Mouse (Mus musculus) thymus, adult 2 months (tissue): ENCODE data around the gene Ric8a. TPM values are rescaled to one million over a fixed set of nuclear protein-coding genes. Genes with fewer than 3 reads are reported as not detected.

Experiments
- DNase-seq: peaks from one replicate; pipeline ENCODE4 v3.0.0; 2021
- H3K27ac ChIP-seq: fragments of 200-500 bp; 2 replicates; pipeline ENCODE4 v1.5.1; 2012; ENCODE audit warnings: low read length, control low read depth; ENCODE audit not compliant: control insufficient read depth, insufficient read depth
- H3K27me3 ChIP-seq: fragments of 200-500 bp; 2 replicates; pipeline ENCODE4 v1.6.1; 2012; ENCODE audit warnings: mild to moderate bottlenecking, low read length, moderate library complexity, mixed read lengths; ENCODE audit not compliant: control insufficient read depth, insufficient read depth
- H3K36me3 ChIP-seq: fragments of 200-500 bp; 2 replicates; pipeline ENCODE4 v1.6.1; 2012; ENCODE audit warnings: mild to moderate bottlenecking, low read length, moderate library complexity; ENCODE audit not compliant: control insufficient read depth, insufficient read depth
- H3K4me1 ChIP-seq: fragments of 200-500 bp; replicated peaks from 2 replicates; pipeline ENCODE4 v1.6.1; 2012; ENCODE audit warnings: low read length; ENCODE audit not compliant: control insufficient read depth, insufficient read depth
- H3K4me3 ChIP-seq: fragments of 200-500 bp; 2 replicates; pipeline ENCODE4 v1.5.1; 2012; ENCODE audit warnings: mild to moderate bottlenecking, low read length, control low read depth, moderate library complexity; ENCODE audit not compliant: control insufficient read depth, insufficient read depth
- CTCF ChIP-seq: fragments of 200-500 bp; IDR thresholded peaks from 2 replicates; pipeline ENCODE4 v1.5.1; 2012; ENCODE audit warnings: mild to moderate bottlenecking, control low read depth, low read length, moderate library complexity, borderline replicate concordance; ENCODE audit not compliant: control insufficient read depth, poor library complexity, insufficient read depth; ENCODE audit errors: extremely low read depth
- POLR2A ChIP-seq: fragments of 200-500 bp; IDR thresholded peaks from 2 replicates; pipeline ENCODE4 v1.6.1; 2012; ENCODE audit warnings: mild to moderate bottlenecking, low read length, control low read depth, moderate library complexity; ENCODE audit not compliant: control insufficient read depth, poor library complexity, insufficient read depth; ENCODE audit errors: extremely low read depth
- WGBS: fragments of 180-500 bp; shearing (Covaris S2); methylation state at CpG from one replicate; pipeline ENCODE4 v1.1.7; 2018; 5-methylcytosine and 5-hydroxymethylcytosine counted together
- polyA plus RNA-seq: library from polyadenylated mRNA; depleted of rRNA; stranded (reverse); fragments of >200 nt; gene quantifications from 2 replicates; pipeline ENCODE4 v1.2.3, GENCODE M21; 2012

Ric8a gene
- polyA plus RNA-seq, 1 experiment: 181 TPM

GRCm38 (mm10) chr7:140860728-140861127 lies 4.0 kb downstream of the Ric8a start:
- H3K27me3 ChIP-seq: no peaks in the 10 kb centered on the region
- H3K36me3 ChIP-seq: peaks cover 39% of the 10 kb centered on the region
- TF ChIP-seq CTCF (no peak), POLR2A (no peak)
- DNase-seq: no peak
- no peak overlapping the region for H3K4me3 ChIP-seq
- WGBS: 98% methylated on average over 5 of the region's 5 CpGs
- H3K4me1 ChIP-seq: peaks cover 19% of the 10 kb centered on the region
- H3K27ac ChIP-seq: no peak overlapping the region

GRCm38 (mm10) chr7:140864761-140865160 lies 8.0 kb downstream of the Ric8a start:
- DNase-seq: no peak
- Histone ChIP-seq H3K27me3 (no peaks in the 10 kb centered on the region), H3K36me3 (peaks cover 39% of the 10 kb centered on the region), H3K4me3 (no peak overlapping the region), H3K27ac (no peak overlapping the region), H3K4me1 (no peaks in the 10 kb centered on the region)
- no peak for TF ChIP-seq POLR2A
- 96% methylated on average over 12 of the region's 12 CpGs for WGBS

- no peak for DNase-seq
- peaks cover 7% of the 10 kb centered on the region for H3K4me1 ChIP-seq
- TF ChIP-seq POLR2A (no peak), CTCF (no peak)
- whole genome bisulfite sequencing: 6% methylated on average over 4 of the region's 4 CpGs
- H3K4me3 ChIP-seq: no peak overlapping the region
- H3K27ac ChIP-seq: no peak overlapping the region
- no peaks in the 10 kb centered on the region for H3K27me3 ChIP-seq
- H3K36me3 ChIP-seq: no peaks in the 10 kb centered on the region
Measured at GRCm38 (mm10) chr7:140874224-140874623, 17.5 kb downstream of the Ric8a start.

- no peak for DNase-seq
- Histone ChIP-seq H3K27ac (no peak overlapping the region), H3K36me3 (no peaks in the 10 kb centered on the region), H3K4me1 (peaks cover 13% of the 10 kb centered on the region), H3K27me3 (no peaks in the 10 kb centered on the region), H3K4me3 (no peak overlapping the region)
- 55% methylated on average over 6 of the region's 6 CpGs for WGBS
- TF ChIP-seq CTCF (no peak), POLR2A (no peak)
Measured at GRCm38 (mm10) chr7:140877364-140877763, 20.6 kb downstream of the Ric8a start.

GRCm38 (mm10) chr7:140879355-140879754 lies 22.6 kb downstream of the Ric8a start:
- no peak for TF ChIP-seq CTCF
- no peak overlapping the region for H3K4me3 ChIP-seq
- peak overlapping the region; percentile 62; the same call in 1 of the 2 replicates for H3K27ac ChIP-seq
- no peaks in the 10 kb centered on the region for H3K27me3 ChIP-seq
- no peak for DNase-seq
- H3K36me3 ChIP-seq: no peaks in the 10 kb centered on the region
- WGBS: 13% methylated on average over 7 of the region's 7 CpGs
- H3K4me1 ChIP-seq: peaks cover 17% of the 10 kb centered on the region

- Histone ChIP-seq H3K4me1 (peaks cover 17% of the 10 kb centered on the region), H3K36me3 (no peaks in the 10 kb centered on the region), H3K27ac (no peak overlapping the region)
Measured at GRCm38 (mm10) chr7:140880419-140880818, 23.7 kb downstream of the Ric8a start.

GRCm38 (mm10) chr7:140880865-140881515 lies 24.2 kb downstream of the Ric8a start:
- TF ChIP-seq POLR2A (no peak), CTCF (no peak)
- Histone ChIP-seq H3K27me3 (no peaks in the 10 kb centered on the region), H3K27ac (no peak overlapping the region), H3K4me3 (no peak overlapping the region), H3K4me1 (peaks cover 17% of the 10 kb centered on the region), H3K36me3 (peaks cover under 1% of the 10 kb centered on the region; the same call in 1 of the 2 replicates)
- WGBS: 4% methylated on average over 8 of the region's 8 CpGs
- DNase-seq: no peak

More at GRCm38 (mm10) chr7:140880419-140880818, 23.7 kb downstream of the Ric8a start:
- TF ChIP-seq POLR2A (no peak), CTCF (no peak)
- WGBS: 49% methylated on average over 3 of the region's 3 CpGs
- Histone ChIP-seq H3K4me3 (no peak overlapping the region), H3K27me3 (no peaks in the 10 kb centered on the region)
- no peak for DNase-seq
